ENCODE assay signal across 8 mouse cellular contexts in genomic region chr10:79908167-79909091, GRCm38 (mm10). TPM values are rescaled to one million over a fixed set of nuclear protein-coding genes. Genes with fewer than 3 reads are reported as not detected.
DNase-seq lines count a peak whose midpoint lies in the region; ATAC-seq and TF ChIP-seq lines count a peak whose summit lies in the region.

Med16 (minus strand) TSS chr10:79908923.

- peak within 1 kb of the TSS; percentile 50 for H3K4me2 ChIP-seq in embryonic facial prominence, embryonic 14.5 days (ENCODE audit: low read depth, low read length)
- peak within 1 kb of the TSS; percentile 48 for H3K4me2 ChIP-seq in limb, embryonic 14.5 days (replicated peaks; ENCODE audit: low read depth, low read length, severe bottlenecking)
- H3K4me2 ChIP-seq in midbrain, postnatal 0 days (ENCODE audit: low read depth, low read length, poor library complexity, severe bottlenecking): peak within 1 kb of the TSS; percentile 52

- H3K9me3 ChIP-seq in embryonic facial prominence, embryonic 14.5 days (ENCODE audit: control insufficient read depth, low read length): no peaks in the 10 kb centered on the region
- no peaks in the 10 kb centered on the region for H3K9me3 ChIP-seq in limb, embryonic 14.5 days (ENCODE audit: control insufficient read depth, low read length)
- no peaks in the 10 kb centered on the region for H3K9me3 ChIP-seq in midbrain, postnatal 0 days (ENCODE audit: low read length)

- peaks cover 57% of the 10 kb centered on the region for H3K36me3 ChIP-seq in embryonic facial prominence, embryonic 14.5 days (ENCODE audit: control insufficient read depth, insufficient read depth, low read length)
- peaks cover 62% of the 10 kb centered on the region for H3K36me3 ChIP-seq in limb, embryonic 14.5 days (ENCODE audit: control insufficient read depth, insufficient read depth, low read length)
- peaks cover 28% of the 10 kb centered on the region for H3K36me3 ChIP-seq in midbrain, postnatal 0 days (ENCODE audit: insufficient read depth, low read length)

- DNase-seq in 3T3-L1 (ENCODE audit: low read depth, low spot score): peak; percentile 96
- DNase-seq in adrenal gland, postnatal 4 days (ENCODE audit: low spot score in 2 of 2): peak; percentile 88 to 93
- DNase-seq in embryonic facial prominence, embryonic 14.5 days (ENCODE audit: low spot score): peak; percentile 98
- DNase-seq in heart, adult 8-10 months (ENCODE audit: low spot score): peak; percentile 95
- peak; percentile 98 for DNase-seq in kidney, adult 9 months
- peak; percentile 96 for DNase-seq in limb, embryonic 14.5 days (ENCODE audit: low spot score)
- peak; percentile 96 for DNase-seq in midbrain, postnatal 0 days (ENCODE audit: low spot score)
- DNase-seq in spleen, postnatal 14 days (ENCODE audit: low spot score in 2 of 2): peak; percentile 88 to 93

- TF ChIP-seq POLR2A in limb, embryonic 14.5 days (IDR thresholded peaks at IDR 0.05; ENCODE audit: borderline replicate concordance, extremely low read depth, insufficient read depth, insufficient read length): 0 out of 2 replicates have a peak, but pooled peaks have one; percentile 69

- H3K9ac ChIP-seq in embryonic facial prominence, embryonic 14.5 days (ENCODE audit: low read depth, low read length): peak within 1 kb of the TSS; percentile 97
- peak within 1 kb of the TSS; percentile 97 for H3K9ac ChIP-seq in limb, embryonic 14.5 days (ENCODE audit: low read depth, low read length, severe bottlenecking)
- peak within 1 kb of the TSS; percentile 69 for H3K9ac ChIP-seq in midbrain, postnatal 0 days (replicated peaks; ENCODE audit: low read length, poor library complexity, severe bottlenecking)

- no peaks in the 10 kb centered on the region for H3K27me3 ChIP-seq in embryonic facial prominence, embryonic 14.5 days (replicated peaks; ENCODE audit: control insufficient read depth, insufficient read depth, low read length)
- H3K27me3 ChIP-seq in limb, embryonic 14.5 days (ENCODE audit: control insufficient read depth, insufficient read depth, low read length): no peaks in the 10 kb centered on the region
- no peaks in the 10 kb centered on the region for H3K27me3 ChIP-seq in midbrain, postnatal 0 days (ENCODE audit: insufficient read depth, low read length)

- H3K4me3 ChIP-seq in embryonic facial prominence, embryonic 14.5 days (ENCODE audit: low read depth, low read length): peak within 1 kb of the TSS; percentile 78
- peak within 1 kb of the TSS; percentile 70 for H3K4me3 ChIP-seq in limb, embryonic 14.5 days (replicated peaks; ENCODE audit: low read length)
- H3K4me3 ChIP-seq in midbrain, postnatal 0 days (ENCODE audit: low read depth, low read length): peak within 1 kb of the TSS; percentile 47

- TF ChIP-seq CTCF in midbrain, postnatal 0 days (IDR thresholded peaks at IDR 0.05): no peak

- H3K4me1 ChIP-seq in embryonic facial prominence, embryonic 14.5 days (ENCODE audit: control insufficient read depth, insufficient read depth, low read length): no peaks in the 10 kb centered on the region
- no peaks in the 10 kb centered on the region for H3K4me1 ChIP-seq in limb, embryonic 14.5 days (ENCODE audit: control insufficient read depth, insufficient read depth, low read length)
- no peaks in the 10 kb centered on the region for H3K4me1 ChIP-seq in midbrain, postnatal 0 days (ENCODE audit: insufficient read depth, low read length)

- WGBS in embryonic facial prominence, embryonic 14.5 days: 3% methylated on average over 52 of the region's 52 CpGs
- WGBS in limb, embryonic 14.5 days: 2% methylated on average over 51 of the region's 52 CpGs
- 2% methylated on average over 52 of the region's 52 CpGs for WGBS in midbrain, postnatal 0 days

- ATAC-seq in embryonic facial prominence, embryonic 14.5 days (ENCODE audit: low read depth): peak; percentile 95
- peak; percentile 97 for ATAC-seq in limb, embryonic 14.5 days (ENCODE audit: low FRiP score, low read depth)
- peak; percentile 90 for ATAC-seq in midbrain, postnatal 0 days (ENCODE audit: low FRiP score)

- peak within 1 kb of the TSS; percentile 98 for H3K27ac ChIP-seq in embryonic facial prominence, embryonic 14.5 days (replicated peaks; ENCODE audit: low read depth, low read length)
- H3K27ac ChIP-seq in limb, embryonic 14.5 days (replicated peaks; ENCODE audit: low read depth, low read length): peak within 1 kb of the TSS; percentile 98
- H3K27ac ChIP-seq in midbrain, postnatal 0 days (ENCODE audit: low read depth, low read length): peak within 1 kb of the TSS; percentile 87

RNA-seq across cellular contexts. Expression of gene Med16, which starts in this region (rescaled TPM):
- 10 to 100 TPM; 64.1 to 64.7 TPM for total RNA-seq in adrenal gland, postnatal 4 days (2021)
- 33.7 and 40.2 TPM in 2 replicates for polyA plus RNA-seq in embryonic facial prominence, embryonic 14.5 days (2014; fragmentation: Nextera tagmentation; extraction: Ambion mirVana)
- total RNA-seq in heart, adult 8-10 months (2022): 10 to 100 TPM; 48.5 to 65.2 (median 53.3) TPM
- polyA plus RNA-seq in limb, embryonic 14.5 days (2012; rRNA removed): 54.6 and 73.8 TPM in 2 replicates
- 33.4 and 38.3 TPM in 2 replicates for polyA plus RNA-seq in limb, embryonic 14.5 days (2014; fragmentation: Nextera tagmentation; extraction: Ambion mirVana)
- total RNA-seq in midbrain, postnatal 0 days (2014; rRNA removed): 75.9 and 79.6 TPM in 2 replicates
- polyA plus RNA-seq in midbrain, postnatal 0 days (2015; fragmentation: Nextera tagmentation; extraction: Ambion mirVana): 54.9 and 55.3 TPM in 2 replicates

Comparison
In these comparisons a context has a peak if more than half of its experiments do, and no peak if none do; other contexts are left out.
1. Peak in every context shown above with its lines: DNase-seq, ATAC-seq, H3K4me3 ChIP-seq and H3K27ac ChIP-seq.